Mouse (Mus musculus) erythroblast, embryonic 14.5 days (primary cell): Measurements from ENCODE around the gene Atp5d. TPM values are rescaled to one million over a fixed set of nuclear protein-coding genes. Genes with fewer than 3 reads are reported as not detected.

Experiments used
- H3K27me3 ChIP-seq: 2 replicates; pipeline ENCODE4 v1.6.1; 2012; ENCODE audit warnings: inconsistent platforms; ENCODE audit not compliant: control insufficient read depth
- H3K36me3 ChIP-seq: 2 replicates; pipeline ENCODE4 v1.6.1; 2012; ENCODE audit warnings: mild to moderate bottlenecking, inconsistent platforms; ENCODE audit not compliant: control insufficient read depth
- H3K4me1 ChIP-seq: 2 replicates; pipeline ENCODE4 v1.6.1; 2012; ENCODE audit warnings: inconsistent platforms; ENCODE audit not compliant: control insufficient read depth
- H3K4me3 ChIP-seq: replicated peaks from 2 replicates; pipeline ENCODE3; 2012; ENCODE audit warnings: moderate library complexity, mild to moderate bottlenecking, inconsistent platforms
- H3K9me3 ChIP-seq: 2 replicates; pipeline ENCODE4 v1.6.1; 2012; ENCODE audit warnings: low read length, inconsistent platforms, mixed read lengths; ENCODE audit not compliant: control insufficient read depth
- GATA1 ChIP-seq: IDR thresholded peaks from 2 replicates; pipeline ENCODE4 v1.6.1; 2012; ENCODE audit warnings: low read length, inconsistent platforms, mixed read lengths
- TAL1 ChIP-seq: IDR thresholded peaks from 3 replicates; pipeline ENCODE4 v1.6.1; 2012; ENCODE audit warnings: low read length, inconsistent platforms, mixed read lengths
- polyA plus RNA-seq: library from polyadenylated mRNA; stranded (reverse); fragments of >175 nt; gene quantifications from 2 replicates; pipeline ENCODE4 v1.2.3, GENCODE M21; 2012

The Atp5d gene
- polyA plus RNA-seq, 1 experiment, result 144 TPM

DNA sequence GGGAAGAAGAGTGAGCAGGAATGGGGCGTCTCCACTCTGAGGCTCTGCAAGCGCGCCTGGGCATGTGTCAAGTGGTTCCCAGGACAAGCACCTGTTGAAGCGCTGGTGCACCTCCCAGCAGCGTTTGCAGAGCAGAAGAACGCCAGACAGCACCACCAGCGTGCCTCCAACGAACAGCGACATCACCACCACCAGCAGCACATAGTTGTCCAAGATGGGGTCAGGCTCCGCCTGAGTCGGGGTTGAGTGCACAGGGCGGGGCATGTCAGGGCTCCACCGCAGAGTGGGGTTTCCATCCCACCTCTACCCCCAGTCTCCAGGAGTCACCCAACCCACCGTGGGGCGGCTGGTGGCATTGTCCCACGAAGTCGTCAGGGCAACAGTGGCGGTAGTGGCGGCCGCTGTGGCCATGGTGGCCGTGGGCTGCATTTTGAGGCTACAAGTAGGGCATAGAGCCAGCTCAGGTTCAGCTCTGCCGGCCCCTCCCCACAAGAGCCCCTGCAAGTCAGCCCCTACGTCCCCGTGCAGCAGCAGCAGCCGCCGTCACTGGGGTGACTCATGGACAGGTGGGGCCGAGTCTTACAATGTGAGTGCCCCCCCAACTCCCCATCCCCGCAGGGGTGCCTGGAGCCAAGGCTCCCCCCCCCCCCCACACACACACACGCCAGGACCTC, 1.3 kb upstream of the Atp5d start:
- Histone ChIP-seq H3K27me3 (peaks cover 62% of the 10 kb centered on the region), H3K36me3 (peaks cover 17% of the 10 kb centered on the region), H3K9me3 (peaks cover 7% of the 10 kb centered on the region), H3K4me3 (peak overlapping the region; percentile 45), H3K4me1 (peaks cover 73% of the 10 kb centered on the region)
- TF ChIP-seq GATA1 (no peak), TAL1 (no peak)

DNA sequence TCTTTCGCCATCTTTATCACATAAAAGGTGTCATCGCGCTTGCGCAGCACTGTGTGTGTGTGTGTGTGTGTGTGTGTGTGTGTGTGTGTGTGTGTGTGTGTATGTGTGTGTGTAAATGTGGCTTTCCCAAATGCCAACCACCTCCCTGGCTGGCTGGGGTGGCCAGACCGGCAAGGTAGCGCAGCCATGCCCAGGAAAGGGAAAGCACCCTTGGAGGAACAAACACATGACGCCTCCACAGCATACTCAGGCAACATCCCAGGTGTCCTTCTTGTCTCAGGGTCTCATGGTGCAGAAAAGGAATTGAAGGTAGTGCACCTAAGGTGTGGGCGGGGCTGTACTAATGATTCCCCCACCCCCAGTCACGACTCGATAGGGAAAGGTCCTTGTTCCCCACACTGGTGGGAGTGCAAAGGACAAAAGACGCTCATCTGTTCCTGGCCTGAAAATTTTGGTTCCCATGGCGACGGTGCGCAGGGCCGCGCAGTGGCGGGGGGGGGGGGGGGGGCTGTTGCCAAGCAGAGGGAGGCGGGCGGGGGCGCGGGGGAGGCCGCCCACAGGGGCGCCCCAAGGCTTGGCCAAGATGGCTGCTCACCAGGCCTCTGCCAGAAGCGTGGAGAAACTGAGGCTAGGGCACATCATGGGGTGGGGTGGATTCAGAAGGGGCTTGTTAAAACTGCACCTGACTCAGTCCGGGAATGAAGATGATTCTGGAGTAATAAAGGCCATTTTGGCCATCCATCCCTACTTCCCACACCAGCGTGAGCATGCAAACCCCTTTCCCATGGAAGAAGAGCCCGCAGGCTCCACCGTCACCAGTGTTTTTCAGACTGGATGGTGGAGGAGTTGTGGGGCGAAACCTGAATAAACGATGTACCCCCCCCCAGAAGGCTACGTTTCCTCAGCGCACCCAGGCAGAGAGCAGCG, 543 bp upstream of the Atp5d start:
- Histone ChIP-seq H3K4me3 (peak overlapping the region; percentile 67), H3K9me3 (peaks cover 7% of the 10 kb centered on the region), H3K27me3 (peaks cover 62% of the 10 kb centered on the region), H3K4me1 (peaks cover 75% of the 10 kb centered on the region), H3K36me3 (peaks cover 12% of the 10 kb centered on the region)
- no peak for TF ChIP-seq GATA1
- no peak for TF ChIP-seq TAL1

DNA sequence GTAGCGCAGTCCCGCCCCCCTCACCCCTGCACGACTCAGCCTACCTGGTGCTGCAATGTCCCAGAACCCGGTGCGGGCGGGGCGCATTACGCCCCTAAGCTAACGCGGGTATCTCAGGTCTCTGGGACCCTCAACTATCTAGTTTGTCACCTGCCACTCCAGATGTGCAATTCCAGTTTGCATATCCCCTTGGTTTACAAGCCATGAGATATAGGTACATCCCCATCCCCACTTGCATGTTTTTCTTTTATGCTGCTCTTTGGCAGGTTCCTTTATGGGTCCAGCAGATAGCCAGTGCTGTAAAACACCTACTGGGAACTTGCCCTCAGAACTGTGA, 975 bp downstream of the Atp5d start:
- no peak for TF ChIP-seq GATA1
- no peak for TF ChIP-seq TAL1
- H3K4me3 ChIP-seq, result peak overlapping the region; percentile 67
- peaks cover 7% of the 10 kb centered on the region for H3K9me3 ChIP-seq
- peaks cover 60% of the 10 kb centered on the region for H3K27me3 ChIP-seq
- H3K36me3 ChIP-seq, result peaks cover 18% of the 10 kb centered on the region
- peaks cover 82% of the 10 kb centered on the region for H3K4me1 ChIP-seq

DNA sequence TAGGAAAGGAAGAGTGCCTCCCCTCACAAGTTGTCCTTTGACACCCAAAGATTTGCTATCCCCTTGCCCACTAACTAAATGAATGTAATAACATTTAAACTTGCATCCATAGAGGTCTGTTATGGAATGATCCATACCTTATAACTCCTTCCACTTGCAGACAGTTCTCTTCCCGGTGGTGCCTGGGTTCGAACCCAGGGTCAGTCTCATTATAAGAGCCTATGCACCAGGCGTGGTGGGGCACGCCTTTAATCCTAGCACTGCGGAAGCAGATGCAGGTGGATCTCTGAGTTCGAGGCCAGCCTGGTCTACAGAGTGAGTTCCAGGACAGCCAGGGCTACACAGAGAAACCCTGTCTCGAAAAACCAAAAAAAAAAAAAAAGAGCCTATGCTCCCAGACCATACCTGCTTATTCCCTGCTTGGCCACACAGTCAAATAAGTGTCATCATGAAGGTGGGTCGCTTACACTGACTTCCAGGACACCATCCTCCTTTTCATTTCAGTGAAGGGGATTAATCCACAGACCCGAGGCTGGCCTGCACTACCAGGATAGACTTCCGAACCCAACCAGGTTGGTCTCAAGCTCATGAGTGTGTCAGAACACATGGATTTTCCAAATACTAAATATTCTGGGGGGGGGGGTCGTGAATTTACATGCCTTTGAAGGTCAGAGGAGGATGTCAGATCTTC, 1.7 kb downstream of the Atp5d start:
- H3K4me3 ChIP-seq, result no peak overlapping the region
- TF ChIP-seq GATA1 (no peak), TAL1 (no peak)
- H3K27me3 ChIP-seq, result peaks cover 52% of the 10 kb centered on the region
- H3K9me3 ChIP-seq, result peaks cover 7% of the 10 kb centered on the region
- peaks cover 24% of the 10 kb centered on the region for H3K36me3 ChIP-seq
- peaks cover 89% of the 10 kb centered on the region for H3K4me1 ChIP-seq

DNA sequence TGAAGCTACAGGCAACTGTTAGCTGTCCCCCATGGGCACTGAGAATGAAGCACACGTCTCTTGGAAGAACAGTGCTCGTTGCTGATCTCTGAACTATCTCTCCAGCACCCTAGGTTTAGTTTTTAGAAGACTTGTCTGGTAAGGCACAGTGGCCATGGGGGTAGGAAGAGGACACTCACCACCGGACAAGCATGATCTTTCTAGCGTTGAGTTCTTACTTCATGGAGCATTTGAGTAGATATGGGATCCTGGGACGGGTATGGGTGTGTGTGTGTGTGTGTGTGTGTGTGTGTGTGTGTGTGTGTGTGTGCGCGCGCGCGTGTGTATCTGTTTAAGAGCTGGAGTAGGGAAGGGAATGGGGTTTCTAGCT, 2.2 kb downstream of the Atp5d start, which contains the start of gene Cbarp:
Cbarp (minus strand) TSS at position 170 of the 370 bp plus-strand sequence.
- peaks cover 28% of the 10 kb centered on the region for H3K36me3 ChIP-seq
- H3K9me3 ChIP-seq, result peaks cover 7% of the 10 kb centered on the region
- peaks cover 47% of the 10 kb centered on the region for H3K27me3 ChIP-seq
- H3K4me1 ChIP-seq, result peaks cover 92% of the 10 kb centered on the region
- TF ChIP-seq TAL1 (no peak), GATA1 (no peak)
- H3K4me3 ChIP-seq, result peak within 1 kb of the TSS; percentile 86

DNA sequence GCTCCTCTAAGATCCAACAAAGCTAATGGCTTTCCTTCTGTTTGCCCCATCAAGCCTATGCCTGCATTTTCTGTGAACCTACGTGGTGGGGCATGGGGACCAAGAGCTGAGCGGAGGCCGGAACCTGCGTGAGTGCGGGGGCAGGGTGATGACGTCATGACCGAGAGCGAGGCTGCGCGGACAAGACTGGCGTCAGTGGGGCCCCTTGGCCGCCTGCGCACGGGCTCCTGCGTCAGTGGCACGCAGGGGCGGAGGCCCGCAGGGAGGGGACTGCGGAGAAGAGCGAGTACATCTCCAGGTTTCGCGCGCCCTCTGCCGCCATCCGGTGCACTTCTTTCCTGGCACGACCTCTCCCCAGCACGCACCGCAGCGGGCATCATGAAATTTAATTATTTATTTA, 2.8 kb downstream of the Atp5d start:
- peaks cover 96% of the 10 kb centered on the region for H3K4me1 ChIP-seq
- peaks cover 41% of the 10 kb centered on the region for H3K27me3 ChIP-seq
- peaks cover 5% of the 10 kb centered on the region; the same call in 1 of the 2 replicates for H3K9me3 ChIP-seq
- H3K4me3 ChIP-seq, result peak overlapping the region; percentile 86
- H3K36me3 ChIP-seq, result peaks cover 34% of the 10 kb centered on the region
- TF ChIP-seq GATA1 (no peak), TAL1 (no peak)

DNA sequence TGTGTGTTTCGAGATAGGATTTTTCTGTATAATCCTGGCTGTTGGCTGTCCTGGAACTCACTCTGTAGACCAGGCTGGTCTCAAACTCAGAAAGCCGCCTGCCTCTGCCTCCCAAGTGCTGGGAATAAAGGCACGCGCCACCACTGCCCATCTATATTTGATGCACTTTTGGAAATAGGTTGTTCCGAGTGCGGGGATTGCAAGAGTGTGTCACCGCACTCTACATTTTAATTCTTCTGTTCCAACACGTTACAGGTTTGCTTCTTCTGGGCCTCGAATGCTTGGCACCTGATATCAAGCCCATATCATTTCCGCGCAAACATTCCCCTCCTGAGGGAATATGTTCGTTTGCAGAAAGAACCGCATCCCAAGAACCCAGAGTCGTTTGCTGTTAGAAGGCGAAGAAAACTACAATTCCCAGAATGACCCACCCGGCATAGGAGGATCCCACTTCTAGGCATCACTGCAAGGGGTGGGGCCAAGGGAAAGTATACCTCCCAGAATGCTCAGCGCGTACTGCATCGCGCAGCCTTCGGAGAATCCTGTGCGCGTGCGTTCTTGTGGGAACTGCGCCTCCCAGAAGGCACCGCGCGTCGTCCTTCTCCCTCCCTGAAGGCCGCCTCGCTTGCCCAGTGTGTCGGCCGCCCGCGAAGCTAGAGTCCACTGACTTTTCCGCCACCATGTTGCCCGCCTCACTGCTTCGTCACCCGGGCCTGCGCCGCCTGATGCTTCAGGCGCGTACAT, 3.5 kb downstream of the Atp5d start:
- no peak for TF ChIP-seq TAL1
- TF ChIP-seq GATA1, result no peak
- Histone ChIP-seq H3K36me3 (peaks cover 41% of the 10 kb centered on the region), H3K4me3 (peak overlapping the region; percentile 86), H3K4me1 (peaks cover 98% of the 10 kb centered on the region), H3K9me3 (peaks cover 2% of the 10 kb centered on the region; the same call in 1 of the 2 replicates), H3K27me3 (peaks cover 34% of the 10 kb centered on the region)

DNA sequence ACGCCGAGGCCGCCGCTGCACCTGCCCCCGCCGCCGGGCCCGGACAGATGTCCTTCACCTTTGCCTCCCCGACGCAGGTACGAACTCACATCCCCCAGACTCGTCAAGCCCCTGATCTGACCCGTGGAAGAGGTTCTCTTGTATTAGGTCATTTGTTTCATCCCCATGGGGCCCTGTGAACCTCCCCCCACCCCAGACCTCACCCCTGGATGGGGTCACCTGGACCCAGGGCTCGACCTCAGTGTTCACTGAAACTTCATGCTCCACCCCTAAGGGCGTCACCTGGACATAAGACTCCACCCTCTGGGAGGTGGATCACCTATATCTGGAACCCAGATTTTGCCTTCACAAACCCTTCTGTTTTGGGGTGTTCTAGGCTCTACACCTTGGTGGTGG, 4.1 kb downstream of the Atp5d start:
- Histone ChIP-seq H3K36me3 (peaks cover 46% of the 10 kb centered on the region), H3K4me3 (peak overlapping the region; percentile 86), H3K9me3 (no peaks in the 10 kb centered on the region; the same call in 1 of the 2 replicates), H3K27me3 (peaks cover 28% of the 10 kb centered on the region), H3K4me1 (peaks cover 98% of the 10 kb centered on the region)
- TF ChIP-seq TAL1 (no peak), GATA1 (no peak)
